Mouse (Mus musculus) limb, embryonic 14.5 days (tissue): ENCODE results near the gene Gng12. TPM values are rescaled to one million over a fixed set of nuclear protein-coding genes. Genes with fewer than 3 reads are reported as not detected.
"Not testable (repeated sequence)": the region's sequence is repeated elsewhere in the genome, so short reads cannot be mapped to it uniquely, and the experiment has no call there.

Experiments
- ATAC-seq: fragments of 200-750 bp; cut with Nextera tagmentation; 2 replicates; pipeline ENCODE4 v1.8.0; 2017; ENCODE audit warnings: low read depth, moderate number of reproducible peaks, moderate TSS enrichment; ENCODE audit not compliant: low FRiP score
- DNase-seq: peaks from one replicate; pipeline ENCODE4 v3.0.0-alpha.2; 2015; ENCODE audit warnings: low spot score
- H3K27ac ChIP-seq: fragments of 300-500 bp; sonication (generic); replicated peaks from 2 replicates; pipeline ENCODE4 v1.5.1; 2014; ENCODE audit warnings: low read depth, mild to moderate bottlenecking, low read length, moderate library complexity, mixed read lengths
- H3K27me3 ChIP-seq: fragments of 300-500 bp; sonication (generic); 2 replicates; pipeline ENCODE4 v1.6.1; 2014; ENCODE audit warnings: low read length, mixed read lengths; ENCODE audit not compliant: control insufficient read depth, insufficient read depth
- H3K36me3 ChIP-seq: fragments of 300-500 bp; sonication (generic); 2 replicates; pipeline ENCODE4 v1.6.1; 2014; ENCODE audit warnings: mild to moderate bottlenecking, low read length, moderate library complexity, mixed read lengths; ENCODE audit not compliant: control insufficient read depth, insufficient read depth
- H3K4me1 ChIP-seq: fragments of 300-500 bp; sonication (generic); 2 replicates; pipeline ENCODE4 v1.6.1; 2014; ENCODE audit warnings: antibody characterized with exemption, low read length, mixed read lengths; ENCODE audit not compliant: control insufficient read depth, insufficient read depth
- H3K4me2 ChIP-seq: fragments of 300-500 bp; sonication (generic); replicated peaks from 2 replicates; pipeline ENCODE4 v1.6.1; 2014; ENCODE audit warnings: low read depth, mild to moderate bottlenecking, low read length, moderate library complexity; ENCODE audit not compliant: severe bottlenecking
- H3K4me3 ChIP-seq: fragments of 300-500 bp; sonication (generic); replicated peaks from 2 replicates; pipeline ENCODE4 v1.5.1; 2014; ENCODE audit warnings: low read length
- H3K9ac ChIP-seq: fragments of 300-500 bp; sonication (generic); 2 replicates; pipeline ENCODE4 v1.6.1; 2014; ENCODE audit warnings: mild to moderate bottlenecking, low read depth, low read length, moderate library complexity; ENCODE audit not compliant: severe bottlenecking
- H3K9me3 ChIP-seq: fragments of 300-500 bp; sonication (generic); 2 replicates; pipeline ENCODE4 v1.6.1; 2016; ENCODE audit warnings: low read length; ENCODE audit not compliant: control insufficient read depth
- POLR2A ChIP-seq: fragments of 200-500 bp; IDR thresholded peaks from 2 replicates; pipeline ENCODE4 v1.8.0; 2012; ENCODE audit warnings: inconsistent platforms, mild to moderate bottlenecking, moderate library complexity, borderline replicate concordance; ENCODE audit not compliant: insufficient read depth, insufficient read length; ENCODE audit errors: extremely low read depth
- WGBS: fragments of 180-500 bp; shearing (Covaris S2); extraction: QIAGEN DNeasy Blood & Tissue Kit; methylation state at CpG from one replicate; pipeline ENCODE4 v1.1.7; 2014; 5-methylcytosine and 5-hydroxymethylcytosine counted together
- polyA plus RNA-seq, 2 experiments: library from polyadenylated mRNA; depleted of rRNA in 1 of 2; stranded (reverse) in 1 of 2; unstranded in 1 of 2; fragments of >200 nt; fragmentation: Nextera tagmentation in 1 of 2; extraction: Ambion mirVana in 1 of 2; gene quantifications; 2 replicates each; pipeline versions ENCODE4 v1.2.1 to v1.2.3; 2012 to 2014

Gng12 gene
- polyA plus RNA-seq, 2 experiments = 39.3 to 107 TPM

DNA sequence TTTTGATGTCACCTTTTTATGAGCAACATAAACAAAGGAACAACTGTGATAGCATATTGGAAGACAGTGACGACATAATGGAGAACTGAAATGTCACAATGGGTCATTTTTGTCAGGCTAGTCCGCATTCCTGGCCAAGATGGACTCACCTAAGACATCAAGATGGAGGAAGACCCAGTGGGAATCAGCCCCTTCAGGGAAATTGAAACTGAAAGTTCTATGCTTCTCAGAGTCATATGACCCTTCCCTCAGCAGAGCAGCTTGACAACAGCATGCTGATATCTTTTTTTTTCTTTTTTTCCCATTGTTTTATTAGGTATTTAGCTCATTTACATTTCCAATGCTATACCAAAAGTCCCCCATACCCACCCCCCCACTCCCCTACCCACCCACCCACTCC, 31.7 kb upstream of the Gng12 start:
- H3K27ac ChIP-seq = no peak overlapping the region
- no peaks in the 10 kb centered on the region for H3K4me1 ChIP-seq
- 76% methylated on average over 2 of the region's 2 CpGs for WGBS
- H3K27me3 ChIP-seq = no peaks in the 10 kb centered on the region
- H3K4me3 ChIP-seq = no peak overlapping the region
- DNase-seq (no peak), ATAC-seq (no peak)
- no peaks in the 10 kb centered on the region for H3K36me3 ChIP-seq
- no peaks in the 10 kb centered on the region for H3K9me3 ChIP-seq
- TF ChIP-seq POLR2A = no peak
- no peak overlapping the region for H3K4me2 ChIP-seq
- H3K9ac ChIP-seq = no peak overlapping the region

DNA sequence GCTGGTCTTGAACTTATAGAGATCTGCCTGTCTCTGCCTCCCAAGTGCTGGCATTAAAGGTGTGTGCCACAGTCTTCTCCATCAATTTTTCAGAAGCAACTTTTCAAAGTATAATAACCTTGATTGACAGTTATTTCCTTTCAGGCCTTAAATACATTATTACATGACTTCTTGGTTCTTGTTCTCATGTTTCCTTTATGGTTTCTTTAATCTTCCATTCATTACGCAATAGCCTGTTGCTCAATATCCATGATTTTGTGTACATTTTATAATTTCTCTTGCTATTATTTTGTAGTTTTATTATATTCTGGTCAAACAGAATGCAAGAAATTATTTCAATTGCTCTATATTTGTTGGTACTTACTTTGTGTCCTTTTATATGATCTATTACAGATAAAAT, 29.9 kb upstream of the Gng12 start:
- H3K9me3 ChIP-seq = no peaks in the 10 kb centered on the region
- no peak overlapping the region for H3K9ac ChIP-seq
- H3K4me2 ChIP-seq = no peak overlapping the region
- no peaks in the 10 kb centered on the region for H3K36me3 ChIP-seq
- TF ChIP-seq POLR2A = no peak
- DNase-seq (no peak), ATAC-seq (no peak)
- 94% methylated on average over 1 of the region's 1 CpGs for WGBS
- no peaks in the 10 kb centered on the region for H3K27me3 ChIP-seq
- no peaks in the 10 kb centered on the region for H3K4me1 ChIP-seq
- H3K27ac ChIP-seq = no peak overlapping the region
- no peak overlapping the region for H3K4me3 ChIP-seq

GRCm38 (mm10) chr6:66877048-66877447, 19.1 kb upstream of the Gng12 start:
- H3K4me3 ChIP-seq, H3K4me1 ChIP-seq, H3K9ac ChIP-seq, H3K9me3 ChIP-seq, H3K36me3 ChIP-seq, H3K27me3 ChIP-seq, H3K4me2 ChIP-seq, ATAC-seq, H3K27ac ChIP-seq, DNase-seq: not testable (repeated sequence)
- WGBS = 94% methylated on average over 10 of the region's 13 CpGs

- H3K9me3 ChIP-seq = no peaks in the 10 kb centered on the region
- ATAC-seq (no peak), DNase-seq (no peak)
- no peak overlapping the region for H3K4me3 ChIP-seq
- no peak overlapping the region for H3K4me2 ChIP-seq
- no peaks in the 10 kb centered on the region for H3K4me1 ChIP-seq
- no peaks in the 10 kb centered on the region for H3K27me3 ChIP-seq
- H3K9ac ChIP-seq = no peak overlapping the region
- no peak overlapping the region for H3K27ac ChIP-seq
- no peaks in the 10 kb centered on the region for H3K36me3 ChIP-seq
- no peak for TF ChIP-seq POLR2A
- 91% methylated on average over 3 of the region's 3 CpGs for WGBS
These were observed 5.6 kb upstream of the Gng12 start for GRCm38 (mm10) chr6:66890349-66891158.

- ATAC-seq (no peak), DNase-seq (no peak)
- Histone ChIP-seq H3K36me3 (no peaks in the 10 kb centered on the region), H3K27ac (no peak overlapping the region), H3K27me3 (no peaks in the 10 kb centered on the region), H3K4me1 (peaks cover 9% of the 10 kb centered on the region), H3K4me3 (no peak overlapping the region), H3K9ac (no peak overlapping the region), H3K4me2 (no peak overlapping the region), H3K9me3 (no peaks in the 10 kb centered on the region)
- WGBS = 72% methylated on average over 5 of the region's 5 CpGs
- TF ChIP-seq POLR2A = no peak
These were observed 2.2 kb upstream of the Gng12 start for GRCm38 (mm10) chr6:66893950-66894349.
